8 mouse cellular contexts compared by ENCODE assay signal in the genomic region with DNA sequence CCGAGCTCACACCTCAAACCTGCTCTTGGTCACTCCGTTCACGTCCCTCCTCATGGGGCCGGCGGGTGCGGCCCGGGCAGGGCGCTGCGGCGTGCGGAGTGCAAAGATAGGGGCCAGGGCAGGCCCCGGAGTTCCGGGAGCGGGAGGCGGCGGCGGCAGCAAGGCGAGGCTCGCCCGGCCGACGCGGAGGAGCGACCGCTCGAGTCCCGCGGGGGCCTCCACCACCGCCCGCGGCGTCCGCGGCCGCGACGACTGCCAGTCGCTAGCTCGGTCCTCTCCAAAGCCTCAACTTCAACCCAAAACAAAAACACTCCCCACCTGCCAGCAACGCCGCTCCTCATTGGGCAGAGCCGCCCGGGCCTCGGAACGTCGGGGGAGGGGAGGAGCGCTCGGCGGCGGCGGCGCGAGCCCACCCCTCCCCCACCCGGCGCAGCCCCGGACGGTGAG. TPM values are rescaled to one million over a fixed set of nuclear protein-coding genes. Genes with fewer than 3 reads are reported as not detected.
DNase-seq lines count a peak whose midpoint lies in the region; ATAC-seq and TF ChIP-seq lines count a peak whose summit lies in the region.

No protein-coding gene starts in this region.

- H3K4me3 ChIP-seq in ES-Bruce4 (ENCODE audit: low read depth, low read length): peak overlapping the region; percentile 95
- H3K4me3 ChIP-seq in forebrain, embryonic 14.5 days (ENCODE audit: low read depth, low read length): peak overlapping the region; percentile 96
- H3K4me3 ChIP-seq in lung, adult 2 months (replicated peaks; ENCODE audit: extremely low read depth, low read depth, low read length): peak overlapping the region; percentile 97

- H3K27ac ChIP-seq in ES-Bruce4 (ENCODE audit: insufficient read depth, low read length): no peak overlapping the region
- peak overlapping the region; percentile 93 for H3K27ac ChIP-seq in forebrain, embryonic 14.5 days (ENCODE audit: low read depth, low read length)

- H3K4me1 ChIP-seq in ES-Bruce4 (ENCODE audit: control insufficient read depth, insufficient read depth, low read length): peaks cover 2% of the 10 kb centered on the region
- peaks cover 13% of the 10 kb centered on the region for H3K4me1 ChIP-seq in forebrain, embryonic 14.5 days (ENCODE audit: control insufficient read depth, insufficient read depth, low read length)
- H3K4me1 ChIP-seq in lung, adult 2 months (ENCODE audit: control insufficient read depth, insufficient read depth, low read length): peaks cover 9% of the 10 kb centered on the region

- no peaks in the 10 kb centered on the region for H3K27me3 ChIP-seq in ES-Bruce4 (ENCODE audit: control insufficient read depth, insufficient read depth, low read length, poor library complexity, severe bottlenecking)
- no peaks in the 10 kb centered on the region for H3K27me3 ChIP-seq in forebrain, embryonic 14.5 days (replicated peaks; ENCODE audit: control insufficient read depth, insufficient read depth, low read length)

- TF ChIP-seq CTCF in ES-Bruce4 (IDR thresholded peaks at IDR 0.05; ENCODE audit: low read depth, low read length): no peak
- no peak for TF ChIP-seq CTCF in lung, adult 2 months (IDR thresholded peaks at IDR 0.05; ENCODE audit: insufficient read depth, low read length)

- intact Hi-C loops in heart, postnatal 25 days (cut with DNase I): loop anchor here (5.0 kb wide), 2 partner anchors 37 to 122 kb away; partner anchors contain the start of gene Rpl19

- WGBS in forebrain, embryonic 14.5 days: under 1% methylated on average over 53 of the region's 57 CpGs
- WGBS in lung, adult 2 months: under 1% methylated on average over 49 of the region's 57 CpGs

- TF ChIP-seq POLR2A in ES-Bruce4 (IDR thresholded peaks at IDR 0.05; ENCODE audit: insufficient read depth, low read length): no peak
- peak; percentile 84; the same call in 1 of the 2 replicates for TF ChIP-seq POLR2A in lung, adult 2 months (IDR thresholded peaks at IDR 0.05; ENCODE audit: borderline replicate concordance, extremely low read depth, low read depth, low read length)

- peak; percentile 81 for ATAC-seq in cerebellum, adult (ENCODE audit: insufficient number of reproducible peaks, low FRiP score, low TSS enrichment)
- ATAC-seq in forebrain, embryonic 14.5 days: peak; percentile 92
- ATAC-seq in neutrophil, adult 5-6 weeks (ENCODE audit: extremely low read depth, insufficient number of reproducible peaks, low FRiP score, poor library complexity, severe bottlenecking): peak; percentile 82

- no peak for TF ChIP-seq EP300 in ES-Bruce4 (IDR thresholded peaks at IDR 0.05; ENCODE audit: insufficient read depth, low read depth, low read length)

- H3K4me2 ChIP-seq in forebrain, embryonic 14.5 days (ENCODE audit: low read length): peak overlapping the region; percentile 58

- no peaks in the 10 kb centered on the region for H3K9me3 ChIP-seq in ES-Bruce4 (replicated peaks; ENCODE audit: control insufficient read depth, insufficient read depth, low read length, poor library complexity, severe bottlenecking)
- no peaks in the 10 kb centered on the region for H3K9me3 ChIP-seq in forebrain, embryonic 14.5 days (replicated peaks; ENCODE audit: control insufficient read depth, low read length)

- H3K36me3 ChIP-seq in ES-Bruce4 (ENCODE audit: control insufficient read depth, insufficient read depth, low read length, poor library complexity, severe bottlenecking): no peaks in the 10 kb centered on the region; the same call in 1 of the 2 replicates
- H3K36me3 ChIP-seq in forebrain, embryonic 14.5 days (ENCODE audit: control insufficient read depth, insufficient read depth, low read length): peaks cover 7% of the 10 kb centered on the region; the same call in 1 of the 2 replicates

- H3K9ac ChIP-seq in ES-Bruce4 (ENCODE audit: low read depth, poor library complexity, severe bottlenecking): peak overlapping the region; percentile 98
- peak overlapping the region; percentile 92 for H3K9ac ChIP-seq in forebrain, embryonic 14.5 days (ENCODE audit: low read length)

- peak; percentile 95 for DNase-seq in forebrain, embryonic 14.5 days (ENCODE audit: low spot score)
- DNase-seq in heart, postnatal 25 days (ENCODE audit: low spot score): peak; percentile 89
- peak; percentile 86 to 95 for DNase-seq in layer of hippocampus, adult 18-20 months (ENCODE audit: low spot score in 2 of 2)
- DNase-seq in lung, adult 2 months: peak; percentile 93
- peak; percentile 84 to 89 for DNase-seq in thymus, adult 18-20 months

RNA-seq across cellular contexts. Expression of gene Fbxl20, which starts 0.9 kb away (rescaled TPM):
- polyA plus RNA-seq in ES-Bruce4 (2011; ENCODE audit: insufficient read depth, insufficient read length, low read depth, missing spikeins): 44.5 and 45.8 TPM in 2 replicates
- 23.0 and 27.4 TPM in 2 replicates for polyA plus RNA-seq in forebrain, embryonic 14.5 days (2014; fragmentation: Nextera tagmentation; extraction: Ambion mirVana)
- total RNA-seq in heart, postnatal 25 days (2021): 10 to 100 TPM; 21.4 to 23.1 TPM
- 10 to 100 TPM; 31.2 to 33.2 TPM for total RNA-seq in layer of hippocampus, adult 18-20 months (2021)
- polyA plus RNA-seq in lung, adult 2 months (2012; rRNA removed): 16.8 and 20.3 TPM in 2 replicates
- 56.2 and 61.6 TPM in 2 replicates for total RNA-seq in neutrophil, adult 5-6 weeks (2017)

RNA-seq across cellular contexts. Expression of gene Med1, which starts 43.8 kb away (rescaled TPM):
- polyA plus RNA-seq in ES-Bruce4 (2011; ENCODE audit: insufficient read depth, insufficient read length, low read depth, missing spikeins): 55.8 and 57.5 TPM in 2 replicates
- polyA plus RNA-seq in forebrain, embryonic 14.5 days (2014; fragmentation: Nextera tagmentation; extraction: Ambion mirVana): 54.5 and 60.6 TPM in 2 replicates
- 10 to 100 TPM; 40.0 to 40.6 TPM for total RNA-seq in heart, postnatal 25 days (2021)
- 10 to 100 TPM; 45.3 to 48.4 TPM for total RNA-seq in layer of hippocampus, adult 18-20 months (2021)
- polyA plus RNA-seq in lung, adult 2 months (2012; rRNA removed): 9.0 and 13.7 TPM in 2 replicates
- total RNA-seq in neutrophil, adult 5-6 weeks (2017): 52.8 and 56.1 TPM in 2 replicates

RNA-seq across cellular contexts. Expression of gene Cdk12, which starts 53.5 kb away (rescaled TPM):
- polyA plus RNA-seq in ES-Bruce4 (2011; ENCODE audit: insufficient read depth, insufficient read length, low read depth, missing spikeins): 52.5 and 53.6 TPM in 2 replicates
- polyA plus RNA-seq in forebrain, embryonic 14.5 days (2014; fragmentation: Nextera tagmentation; extraction: Ambion mirVana): 10.0 and 10.2 TPM in 2 replicates
- total RNA-seq in heart, postnatal 25 days (2021): 10 to 100 TPM; 20.7 to 23.0 TPM
- total RNA-seq in layer of hippocampus, adult 18-20 months (2021): 10 to 100 TPM; 35.9 to 37.9 TPM
- 12.3 and 13.9 TPM in 2 replicates for polyA plus RNA-seq in lung, adult 2 months (2012; rRNA removed)
- 134 and 140 TPM in 2 replicates for total RNA-seq in neutrophil, adult 5-6 weeks (2017)
